Mouse (Mus musculus): ENCODE results near the gene Trim65. TPM values are rescaled to one million over a fixed set of nuclear protein-coding genes. Genes with fewer than 3 reads are reported as not detected.

Gene Trim65
- polyA plus RNA-seq (2012; rRNA removed), result 14.0 and 14.8 TPM in 2 replicates

DNA sequence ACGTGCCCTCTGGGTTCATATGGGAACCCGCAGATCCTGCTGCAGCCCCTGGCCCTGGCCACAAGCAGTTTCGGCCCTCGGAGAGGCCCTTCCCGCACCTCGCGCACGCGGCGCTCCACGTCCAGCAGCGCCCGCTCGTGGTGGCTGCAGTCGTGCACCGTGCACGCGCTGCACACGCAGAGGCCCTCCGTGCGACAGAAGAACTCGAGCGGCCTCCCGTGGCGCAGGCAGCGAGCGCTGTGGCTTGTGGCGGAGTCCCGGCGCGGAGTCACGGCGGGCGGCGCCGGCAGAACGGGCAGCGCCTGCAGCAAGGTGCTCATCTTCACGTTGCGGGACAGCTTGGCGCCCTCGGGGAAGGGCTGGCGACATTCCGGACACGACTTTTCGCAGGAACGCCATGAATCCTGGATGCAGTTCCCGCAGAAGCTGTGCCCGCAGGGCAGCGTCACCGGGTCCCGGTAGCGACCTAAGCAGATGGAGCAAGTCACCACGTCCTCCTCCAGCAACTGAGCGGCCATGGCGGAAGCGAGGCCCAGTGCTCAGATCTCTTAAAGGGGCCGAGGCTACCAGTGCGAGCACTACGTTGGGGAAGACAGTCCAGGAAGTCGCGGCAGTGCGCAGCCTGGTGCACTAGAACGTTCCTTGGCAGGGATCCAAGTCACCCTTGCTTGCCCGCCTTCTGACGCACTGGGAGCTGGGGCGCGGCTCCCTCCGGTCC lies at the start of gene Trim65:
TSS of gene Trim65 (minus strand) at position 641 of the 718 bp plus-strand sequence.

DNA sequence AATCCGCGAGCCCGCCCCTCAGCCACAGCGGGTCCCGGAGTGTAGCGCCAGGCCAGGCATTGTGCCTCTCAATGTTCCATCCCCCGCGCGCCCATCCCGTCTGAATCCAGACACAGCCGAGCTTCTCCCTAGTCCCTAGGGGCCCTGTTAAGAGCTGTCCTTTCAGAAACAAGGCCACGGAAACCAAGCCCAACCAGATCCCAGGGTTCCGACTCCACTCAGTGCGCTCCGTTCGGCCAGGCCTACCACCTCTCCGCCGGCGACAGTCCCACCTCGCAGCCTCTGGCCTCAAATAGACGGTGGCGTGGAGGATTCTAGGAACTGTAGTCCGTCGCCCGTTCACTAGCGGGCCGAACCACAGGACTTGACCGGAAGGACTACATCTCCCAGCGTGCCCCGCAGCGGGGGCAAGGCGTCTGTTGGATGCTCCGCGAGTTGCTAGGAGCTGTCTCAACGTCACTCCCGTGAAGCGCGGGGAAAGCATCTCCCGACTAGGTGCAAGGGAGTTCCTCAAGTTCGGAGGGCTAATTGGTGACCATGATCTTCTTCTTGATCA lies 37.0 kb upstream of the Trim65 start, which contains the start of gene Fbf1:
TSS of gene Fbf1 (minus strand) at position 283 of the 556 bp plus-strand sequence.

DNA sequence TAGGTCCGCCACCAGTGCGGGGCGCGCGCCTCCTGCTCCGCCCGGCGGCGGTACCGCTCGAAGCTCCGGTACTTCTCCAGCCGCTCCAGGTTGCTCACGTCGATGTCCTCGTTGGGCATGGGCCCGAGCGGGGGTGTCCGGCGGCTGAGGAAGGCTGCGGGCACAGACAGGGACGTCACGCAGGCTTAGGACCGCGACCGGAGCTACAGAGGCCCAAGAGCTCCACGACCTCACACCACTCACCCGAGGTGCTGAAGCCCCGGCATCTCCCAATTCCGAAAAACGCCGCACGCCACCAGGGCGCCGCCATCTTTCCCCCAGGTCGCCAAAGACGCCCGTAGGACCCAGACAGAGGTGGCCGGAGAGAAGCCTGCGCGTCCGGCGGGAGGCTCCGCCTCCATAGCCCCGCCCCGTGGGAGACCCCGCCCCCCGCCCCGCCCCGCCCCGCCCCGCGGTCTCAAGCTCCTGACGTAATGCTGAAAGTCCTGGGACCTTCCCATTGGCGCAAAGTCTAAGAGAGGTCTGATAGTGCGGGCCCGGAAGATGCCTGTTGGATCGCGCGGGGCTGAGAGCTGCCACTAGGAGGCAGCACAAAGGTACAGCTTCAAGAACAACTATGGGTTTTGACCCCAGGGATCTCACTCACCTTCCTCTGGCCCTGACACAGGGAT lies 7.7 kb upstream of the Trim65 start, which contains the start of gene Mrpl38:
TSS of gene Mrpl38 (minus strand) at position 401 of the 671 bp plus-strand sequence.

DNA sequence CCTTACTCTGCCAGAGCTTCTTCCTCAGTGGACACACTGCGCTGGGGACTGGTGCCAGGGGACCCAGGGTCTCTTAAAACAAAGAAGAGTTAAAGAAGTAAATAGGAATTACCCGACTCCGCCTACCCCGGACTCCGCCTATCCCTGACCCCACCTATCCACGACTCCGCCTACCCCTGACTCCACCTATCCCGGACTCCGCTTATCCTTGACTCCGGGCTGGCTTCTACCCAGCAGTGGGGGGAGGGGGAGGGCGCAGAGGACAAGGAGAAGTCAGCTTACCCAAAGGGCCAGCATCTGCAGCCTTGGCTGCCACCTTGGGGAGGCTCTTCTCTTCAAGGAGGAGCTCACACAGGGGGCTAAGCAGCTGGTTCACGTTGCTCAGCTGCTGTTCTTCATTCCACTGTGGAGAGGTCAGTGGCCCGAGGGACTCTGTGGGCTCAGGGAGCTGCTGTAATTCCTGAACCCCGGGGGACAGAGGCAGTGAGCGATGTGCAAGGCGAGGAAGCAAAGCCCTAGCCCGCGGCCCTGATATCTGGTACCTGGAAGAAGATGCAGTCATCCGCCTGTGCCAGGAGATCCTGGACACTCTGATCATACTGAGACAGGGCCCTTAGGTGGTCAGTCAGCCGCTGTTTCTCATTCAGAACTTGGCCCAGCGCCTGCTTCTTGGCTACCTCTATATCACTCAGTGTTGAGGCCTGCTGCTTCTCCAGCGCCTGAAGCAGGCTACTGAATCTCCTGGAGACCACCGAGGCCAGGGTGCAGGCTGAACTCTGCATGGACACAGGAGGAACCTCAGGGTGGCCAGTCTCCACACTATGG lies 3.6 kb downstream of the Trim65 start, which contains the start of gene Trim47:
TSS of gene Trim47 (minus strand) at position 55 of the 825 bp plus-strand sequence.

DNA sequence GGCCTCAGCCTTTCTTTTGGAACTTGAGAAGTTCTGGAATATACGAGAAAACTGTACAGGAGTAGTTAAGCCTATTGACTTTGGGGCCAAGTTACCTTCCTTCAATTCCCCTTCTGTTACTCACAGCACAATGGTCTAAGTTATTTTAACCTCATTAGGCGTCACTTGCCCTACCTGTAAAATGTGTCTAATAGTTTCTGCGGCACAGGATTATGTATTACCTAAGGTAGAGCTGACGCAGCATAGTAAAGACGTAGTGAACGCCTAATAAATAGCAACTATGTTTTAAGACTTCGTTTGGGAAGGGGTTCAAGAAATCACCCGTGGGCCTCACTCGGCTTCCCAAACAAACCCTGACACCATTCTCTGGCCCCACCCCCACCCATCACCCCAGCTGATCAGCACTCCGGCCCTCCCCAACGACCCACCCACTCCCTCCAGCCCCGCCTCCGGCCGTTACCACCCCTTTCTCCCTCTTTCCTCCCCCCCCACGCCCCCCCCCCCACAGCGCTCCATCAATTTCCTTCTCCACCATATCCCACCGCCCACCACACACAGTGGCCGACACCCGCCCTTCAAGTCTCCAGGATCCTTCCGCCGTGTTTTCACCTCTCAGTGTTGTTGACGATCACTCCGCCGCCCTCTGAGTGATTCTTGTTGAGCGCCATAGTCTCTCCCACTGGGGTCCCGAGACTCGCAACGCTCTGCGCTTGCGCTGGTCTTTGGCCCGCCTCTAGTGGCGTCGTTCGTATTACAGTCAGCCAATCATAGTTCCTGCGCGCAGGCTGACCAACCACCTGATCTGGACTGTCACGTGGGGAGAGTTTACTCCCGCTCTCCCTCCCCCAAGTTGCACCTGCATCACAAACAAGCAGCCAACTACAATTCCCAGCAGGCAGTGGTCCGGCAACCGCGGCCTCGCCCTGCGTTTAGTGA lies 44.4 kb downstream of the Trim65 start, which contains the start of gene Wbp2:
TSS of gene Wbp2 (minus strand) at position 738 of the 936 bp plus-strand sequence.

DNA sequence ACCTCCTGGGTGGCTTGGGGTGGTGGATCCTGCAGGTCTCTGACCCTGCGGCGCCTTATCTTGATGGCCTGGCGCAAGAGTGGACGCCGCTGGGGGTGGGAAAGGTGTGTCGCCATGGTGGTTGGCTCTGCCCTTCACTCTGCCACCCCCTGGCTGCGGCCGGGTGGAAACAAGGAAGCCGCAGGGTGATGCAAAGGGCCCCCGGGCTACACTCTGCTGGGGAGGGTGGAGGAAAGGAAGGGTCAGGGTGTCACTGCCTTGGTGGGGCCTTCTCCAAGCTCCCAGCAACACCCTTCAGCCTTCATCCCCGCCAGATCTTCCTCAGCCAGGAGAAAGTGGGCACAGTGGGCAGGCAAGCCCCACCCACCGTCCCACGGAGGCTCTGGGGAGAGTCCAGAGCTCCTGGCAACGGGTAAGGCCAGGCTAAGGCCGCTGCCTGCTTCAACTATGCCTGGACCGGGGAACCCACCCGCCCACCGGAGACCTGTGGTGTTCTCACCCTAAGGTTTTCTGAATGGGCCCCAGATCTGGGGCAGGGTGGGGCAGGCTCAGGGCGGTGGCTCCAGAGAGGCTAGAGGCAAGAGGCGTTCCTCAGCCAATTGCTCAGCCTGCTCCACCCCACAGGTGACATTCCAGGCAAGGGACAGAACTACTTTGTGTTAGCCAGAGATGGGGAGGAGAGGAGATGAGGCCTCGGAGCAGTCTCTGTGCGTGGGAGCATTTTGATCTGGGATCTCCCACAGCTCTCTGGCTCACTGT lies 53.3 kb downstream of the Trim65 start, which contains the start of gene Unc13d:
TSS of gene Unc13d (minus strand) at position 516 of the 759 bp plus-strand sequence.

Other genes with a start within 250 kb of the Trim65 start
- gene Smim5, start 231.2 kb downstream of the Trim65 start, polyA plus RNA-seq (2012; rRNA removed), result 6.9 and 11.9 TPM in 2 replicates
- 41.7 and 44.8 TPM in 2 replicates for gene Smim6, start 219.1 kb downstream of the Trim65 start, polyA plus RNA-seq (2012; rRNA removed)
- gene Sap30bp, start 197.8 kb downstream of the Trim65 start, polyA plus RNA-seq (2012; rRNA removed), result 22.2 and 24.5 TPM in 2 replicates
- 13.6 and 14.4 TPM in 2 replicates for gene Recql5, start 197.7 kb downstream of the Trim65 start, polyA plus RNA-seq (2012; rRNA removed)
- 98.9 and 117 TPM in 2 replicates for gene Itgb4, start 156.4 kb downstream of the Trim65 start, polyA plus RNA-seq (2012; rRNA removed)
- 43.0 and 47.7 TPM in 2 replicates for gene Galk1, start 118.4 kb downstream of the Trim65 start, polyA plus RNA-seq (2012; rRNA removed)
- gene H3f3b, start 103.2 kb downstream of the Trim65 start, polyA plus RNA-seq (2012; rRNA removed), result 237 and 327 TPM in 2 replicates
- gene Unk, start 100.8 kb downstream of the Trim65 start, polyA plus RNA-seq (2012; rRNA removed), result 27.9 and 33.1 TPM in 2 replicates
- 11.2 and 12.9 TPM in 2 replicates for gene Unc13d, start 53.2 kb downstream of the Trim65 start, polyA plus RNA-seq (2012; rRNA removed)
- 158 and 189 TPM in 2 replicates for gene Wbp2, start 44.1 kb downstream of the Trim65 start, polyA plus RNA-seq (2012; rRNA removed)
- 48.3 and 54.4 TPM in 2 replicates for gene Trim47, start 3.9 kb downstream of the Trim65 start, polyA plus RNA-seq (2012; rRNA removed)
- 51.1 and 52.2 TPM in 2 replicates for gene Mrpl38, start 7.7 kb upstream of the Trim65 start, polyA plus RNA-seq (2012; rRNA removed)
- gene Fbf1, start 37.0 kb upstream of the Trim65 start, polyA plus RNA-seq (2012; rRNA removed), result 12.7 and 13.8 TPM in 2 replicates
- gene Ten1, start 67.7 kb upstream of the Trim65 start, polyA plus RNA-seq (2012; rRNA removed), result 38.5 and 41.2 TPM in 2 replicates
- gene Acox1, start 67.9 kb upstream of the Trim65 start, polyA plus RNA-seq (2012; rRNA removed), result 78.2 and 84.8 TPM in 2 replicates
- 13.5 and 16.2 TPM in 2 replicates for gene Evpl, start 106.9 kb upstream of the Trim65 start, polyA plus RNA-seq (2012; rRNA removed)
- gene Srp68, start 143.1 kb upstream of the Trim65 start, polyA plus RNA-seq (2012; rRNA removed), result 35.2 and 35.5 TPM in 2 replicates
- 6.3 and 13.7 TPM in 2 replicates for gene Galr2, start 149.8 kb upstream of the Trim65 start, polyA plus RNA-seq (2012; rRNA removed)
- gene Exoc7, start 176.1 kb upstream of the Trim65 start, polyA plus RNA-seq (2012; rRNA removed), result 28.0 and 29.4 TPM in 2 replicates
- gene Foxj1, start 204.3 kb upstream of the Trim65 start, polyA plus RNA-seq (2012; rRNA removed), result 0.79 and 1.2 TPM in 2 replicates